Mouse (Mus musculus): ENCODE data around the gene Rap1a. TPM values are rescaled to one million over a fixed set of nuclear protein-coding genes. Genes with fewer than 3 reads are reported as not detected.

Gene Rap1a
- polyA plus RNA-seq, 1 experiment, result 15.1 TPM

- no peak overlapping the region for H3K4me3 ChIP-seq (ENCODE audit: insufficient read depth, poor library complexity, severe bottlenecking)
- H3K79me3 ChIP-seq (ENCODE audit: low read depth), result no peaks in the 10 kb centered on the region
- H3K27me3 ChIP-seq (ENCODE audit: control insufficient read depth, insufficient read depth, insufficient read length), result no peaks in the 10 kb centered on the region
- H3K79me2 ChIP-seq (ENCODE audit: control insufficient read depth, insufficient read depth), result no peaks in the 10 kb centered on the region
- no peak for TF ChIP-seq FOSL1 (IDR thresholded peaks at IDR 0.05; ENCODE audit: insufficient read depth, low read length, poor library complexity, severe bottlenecking)
- no peak for TF ChIP-seq MAX (IDR thresholded peaks at IDR 0.05)
- TF ChIP-seq CEBPB (IDR thresholded peaks at IDR 0.05; ENCODE audit: low read depth), result no peak
- peaks cover 5% of the 10 kb centered on the region for H3K36me3 ChIP-seq (ENCODE audit: control insufficient read depth, insufficient read depth)
- H3ac ChIP-seq (ENCODE audit: control insufficient read depth, insufficient read length, low read depth), result no peak overlapping the region
Observed at GRCm38 (mm10) chr3:105718746-105719145, 82.4 kb downstream of the Rap1a start.

GRCm38 (mm10) chr3:105717856-105718555, 83.1 kb downstream of the Rap1a start:
- Histone ChIP-seq H3K36me3 (ENCODE audit: control insufficient read depth, insufficient read depth) (peaks cover 5% of the 10 kb centered on the region), H3K79me2 (ENCODE audit: control insufficient read depth, insufficient read depth) (no peaks in the 10 kb centered on the region), H3K79me3 (ENCODE audit: low read depth) (no peaks in the 10 kb centered on the region), H3ac (ENCODE audit: control insufficient read depth, insufficient read length, low read depth) (no peak overlapping the region), H3K27me3 (ENCODE audit: control insufficient read depth, insufficient read depth, insufficient read length) (no peaks in the 10 kb centered on the region), H3K4me3 (ENCODE audit: insufficient read depth, poor library complexity, severe bottlenecking) (no peak overlapping the region)
- TF ChIP-seq CTCF (IDR thresholded peaks at IDR 0.05; ENCODE audit: control insufficient read depth, insufficient read depth, insufficient read length), result no peak

GRCm38 (mm10) chr3:105716353-105717000, 84.7 kb downstream of the Rap1a start:
- peaks cover 12% of the 10 kb centered on the region for H3K36me3 ChIP-seq (ENCODE audit: control insufficient read depth, insufficient read depth)
- TF ChIP-seq USF1 (IDR thresholded peaks at IDR 0.05; ENCODE audit: low read depth), result no peak
- TF ChIP-seq CEBPB (IDR thresholded peaks at IDR 0.05; ENCODE audit: low read depth), result no peak
- TF ChIP-seq MYOG (IDR thresholded peaks at IDR 0.05; ENCODE audit: control insufficient read depth, extremely low read depth, insufficient read length), result no peak
- no peak for TF ChIP-seq FOSL1 (IDR thresholded peaks at IDR 0.05; ENCODE audit: insufficient read depth, low read length, poor library complexity, severe bottlenecking)
- TF ChIP-seq MAX (IDR thresholded peaks at IDR 0.05), result no peak
- TF ChIP-seq CTCF (IDR thresholded peaks at IDR 0.05; ENCODE audit: control insufficient read depth, insufficient read depth, insufficient read length), result no peak
- TF ChIP-seq MYOD1 (IDR thresholded peaks at IDR 0.05; ENCODE audit: control insufficient read depth, insufficient read length, low read depth), result no peak
- H3K79me3 ChIP-seq (ENCODE audit: low read depth), result no peaks in the 10 kb centered on the region
- no peak overlapping the region for H3K4me3 ChIP-seq (ENCODE audit: insufficient read depth, poor library complexity, severe bottlenecking)
- H3K79me2 ChIP-seq (ENCODE audit: control insufficient read depth, insufficient read depth), result no peaks in the 10 kb centered on the region
- H3ac ChIP-seq (ENCODE audit: control insufficient read depth, insufficient read length, low read depth), result no peak overlapping the region
- no peaks in the 10 kb centered on the region for H3K27me3 ChIP-seq (ENCODE audit: control insufficient read depth, insufficient read depth, insufficient read length)

- Histone ChIP-seq H3K27me3 (ENCODE audit: control insufficient read depth, insufficient read depth, insufficient read length) (no peaks in the 10 kb centered on the region), H3K79me3 (ENCODE audit: low read depth) (no peaks in the 10 kb centered on the region), H3K36me3 (ENCODE audit: control insufficient read depth, insufficient read depth) (peaks cover 18% of the 10 kb centered on the region), H3K79me2 (ENCODE audit: control insufficient read depth, insufficient read depth) (no peaks in the 10 kb centered on the region), H3ac (ENCODE audit: control insufficient read depth, insufficient read length, low read depth) (no peak overlapping the region), H3K4me3 (ENCODE audit: insufficient read depth, poor library complexity, severe bottlenecking) (no peak overlapping the region)
- TF ChIP-seq CTCF (IDR thresholded peaks at IDR 0.05; ENCODE audit: control insufficient read depth, insufficient read depth, insufficient read length), result no peak
- no peak for TF ChIP-seq MYOG (IDR thresholded peaks at IDR 0.05; ENCODE audit: control insufficient read depth, extremely low read depth, insufficient read length)
- no peak for TF ChIP-seq MYOD1 (IDR thresholded peaks at IDR 0.05; ENCODE audit: control insufficient read depth, insufficient read length, low read depth)
- no peak for TF ChIP-seq CEBPB (IDR thresholded peaks at IDR 0.05; ENCODE audit: low read depth)
- no peak for TF ChIP-seq USF1 (IDR thresholded peaks at IDR 0.05; ENCODE audit: low read depth)
- TF ChIP-seq FOSL1 (IDR thresholded peaks at IDR 0.05; ENCODE audit: insufficient read depth, low read length, poor library complexity, severe bottlenecking), result no peak
Observed at GRCm38 (mm10) chr3:105714820-105715167, 86.3 kb downstream of the Rap1a start.

GRCm38 (mm10) chr3:105714091-105714819, 86.9 kb downstream of the Rap1a start:
- H3K79me3 ChIP-seq (ENCODE audit: low read depth), result no peaks in the 10 kb centered on the region
- no peak overlapping the region for H3ac ChIP-seq (ENCODE audit: control insufficient read depth, insufficient read length, low read depth)
- TF ChIP-seq FOSL1 (IDR thresholded peaks at IDR 0.05; ENCODE audit: insufficient read depth, low read length, poor library complexity, severe bottlenecking) (no peak), USF1 (IDR thresholded peaks at IDR 0.05; ENCODE audit: low read depth) (no peak)
- H3K36me3 ChIP-seq (ENCODE audit: control insufficient read depth, insufficient read depth), result peaks cover 18% of the 10 kb centered on the region
- H3K79me2 ChIP-seq (ENCODE audit: control insufficient read depth, insufficient read depth), result no peaks in the 10 kb centered on the region
- H3K27me3 ChIP-seq (ENCODE audit: control insufficient read depth, insufficient read depth, insufficient read length), result no peaks in the 10 kb centered on the region
- no peak overlapping the region for H3K4me3 ChIP-seq (ENCODE audit: insufficient read depth, poor library complexity, severe bottlenecking)

GRCm38 (mm10) chr3:105712827-105713226, 88.3 kb downstream of the Rap1a start:
- Histone ChIP-seq H3K27me3 (ENCODE audit: control insufficient read depth, insufficient read depth, insufficient read length) (no peaks in the 10 kb centered on the region), H3K79me2 (ENCODE audit: control insufficient read depth, insufficient read depth) (peaks cover 4% of the 10 kb centered on the region), H3K79me3 (ENCODE audit: low read depth) (no peaks in the 10 kb centered on the region), H3K4me3 (ENCODE audit: insufficient read depth, poor library complexity, severe bottlenecking) (no peak overlapping the region), H3ac (ENCODE audit: control insufficient read depth, insufficient read length, low read depth) (no peak overlapping the region), H3K36me3 (ENCODE audit: control insufficient read depth, insufficient read depth) (peaks cover 18% of the 10 kb centered on the region)
- TF ChIP-seq CEBPB (IDR thresholded peaks at IDR 0.05; ENCODE audit: low read depth) (no peak), FOSL1 (IDR thresholded peaks at IDR 0.05; ENCODE audit: insufficient read depth, low read length, poor library complexity, severe bottlenecking) (no peak), USF1 (IDR thresholded peaks at IDR 0.05; ENCODE audit: low read depth) (no peak), MYOG (IDR thresholded peaks at IDR 0.05; ENCODE audit: control insufficient read depth, extremely low read depth, insufficient read length) (no peak), CTCF (IDR thresholded peaks at IDR 0.05; ENCODE audit: control insufficient read depth, insufficient read depth, insufficient read length) (no peak), MYOD1 (IDR thresholded peaks at IDR 0.05; ENCODE audit: control insufficient read depth, insufficient read length, low read depth) (no peak), MAX (IDR thresholded peaks at IDR 0.05) (no peak)
